Mouse (Mus musculus) forebrain, embryonic 16.5 days (tissue): Measurements from ENCODE around the gene Acacb. TPM values are rescaled to one million over a fixed set of nuclear protein-coding genes. Genes with fewer than 3 reads are reported as not detected.

Experiments
- ATAC-seq: fragments of 200-750 bp; cut with Nextera tagmentation; 2 replicates; pipeline ENCODE4 v1.8.0; 2017; ENCODE audit warnings: mild to moderate bottlenecking, moderate library complexity
- H3K27ac ChIP-seq: fragments of 300-500 bp; sonication (generic); 2 replicates; pipeline ENCODE4 v1.5.1; 2014; ENCODE audit warnings: low read length, control low read depth
- H3K27me3 ChIP-seq: fragments of 300-500 bp; sonication (generic); replicated peaks from 2 replicates; pipeline ENCODE4 v1.6.1; 2014; ENCODE audit warnings: low read length; ENCODE audit not compliant: control insufficient read depth, insufficient read depth
- H3K36me3 ChIP-seq: fragments of 300-500 bp; sonication (generic); 2 replicates; pipeline ENCODE4 v1.6.1; 2014; ENCODE audit not compliant: control insufficient read depth, insufficient read depth
- H3K4me1 ChIP-seq: fragments of 300-500 bp; sonication (generic); replicated peaks from 2 replicates; pipeline ENCODE4 v1.6.1; 2014; ENCODE audit warnings: low read length; ENCODE audit not compliant: control insufficient read depth, insufficient read depth
- H3K4me2 ChIP-seq: fragments of 300-500 bp; sonication (generic); 2 replicates; pipeline ENCODE4 v1.6.1; 2014; ENCODE audit warnings: mild to moderate bottlenecking, low read length, control low read depth
- H3K4me3 ChIP-seq: fragments of 300-500 bp; sonication (generic); replicated peaks from 2 replicates; pipeline ENCODE4 v1.5.1; 2014; ENCODE audit warnings: mild to moderate bottlenecking, low read length, control low read depth
- H3K9ac ChIP-seq: fragments of 300-500 bp; sonication (generic); replicated peaks from 2 replicates; pipeline ENCODE4 v1.6.1; 2014; ENCODE audit warnings: low read depth, low read length, control low read depth
- H3K9me3 ChIP-seq: fragments of 300-500 bp; sonication (generic); 2 replicates; pipeline ENCODE4 v1.6.1; 2016; ENCODE audit warnings: low read length; ENCODE audit not compliant: control insufficient read depth
- WGBS: fragments of 180-500 bp; shearing (Covaris S2); extraction: QIAGEN DNeasy Blood & Tissue Kit; methylation state at CpG from one replicate; pipeline ENCODE4 v1.1.7; 2014; 5-methylcytosine and 5-hydroxymethylcytosine counted together
- polyA plus RNA-seq: library from polyadenylated mRNA; unstranded; fragments of >200 nt; fragmentation: Nextera tagmentation; extraction: Ambion mirVana; gene quantifications from 2 replicates; pipeline ENCODE4 v1.2.1, GENCODE M21; 2015

Acacb gene
- polyA plus RNA-seq, 1 experiment from 2014 or later: 2.9 TPM

GRCm38 (mm10) chr5:114187108-114187507, 40.8 kb downstream of the Acacb start:
- no peaks in the 10 kb centered on the region for H3K27me3 ChIP-seq
- no peak overlapping the region for H3K27ac ChIP-seq
- H3K36me3 ChIP-seq: no peaks in the 10 kb centered on the region
- H3K4me3 ChIP-seq: no peak overlapping the region
- ATAC-seq: no peak
- no peak overlapping the region for H3K9ac ChIP-seq
- H3K4me1 ChIP-seq: no peaks in the 10 kb centered on the region
- H3K9me3 ChIP-seq: no peaks in the 10 kb centered on the region
- 68% methylated on average over 2 of the region's 2 CpGs for WGBS
- no peak overlapping the region for H3K4me2 ChIP-seq

- no peaks in the 10 kb centered on the region for H3K4me1 ChIP-seq
- no peak overlapping the region for H3K27ac ChIP-seq
- no peak overlapping the region for H3K4me2 ChIP-seq
- no peaks in the 10 kb centered on the region for H3K36me3 ChIP-seq
- H3K4me3 ChIP-seq: no peak overlapping the region
- no peak overlapping the region for H3K9ac ChIP-seq
- 80% methylated on average over 12 of the region's 12 CpGs for WGBS
- ATAC-seq: no peak
- no peaks in the 10 kb centered on the region for H3K27me3 ChIP-seq
- no peaks in the 10 kb centered on the region for H3K9me3 ChIP-seq
Measured at GRCm38 (mm10) chr5:114188900-114189464, 42.6 kb downstream of the Acacb start.

DNA sequence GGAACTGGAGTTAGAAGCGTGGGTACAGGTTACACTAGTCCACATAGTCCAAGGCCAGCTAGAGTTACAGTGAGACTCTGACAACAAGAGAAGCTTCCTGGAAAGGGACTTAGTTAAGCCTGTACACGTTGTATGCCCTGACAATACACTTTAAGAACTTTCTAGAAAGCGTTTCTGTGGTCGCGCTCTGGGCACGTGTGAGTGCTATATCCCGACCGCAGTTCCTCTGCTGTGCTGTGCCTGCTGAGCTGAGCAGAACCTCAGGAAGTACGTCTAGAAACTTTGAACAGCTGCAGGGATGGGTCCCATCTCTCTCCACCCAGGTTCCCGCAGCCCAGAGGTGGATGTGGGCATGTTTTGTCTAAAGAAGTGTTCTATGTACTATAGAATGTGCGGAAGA, 47.8 kb downstream of the Acacb start:
- no peak overlapping the region for H3K27ac ChIP-seq
- WGBS: 87% methylated on average over 11 of the region's 11 CpGs
- no peaks in the 10 kb centered on the region for H3K36me3 ChIP-seq
- H3K9me3 ChIP-seq: no peaks in the 10 kb centered on the region
- no peak overlapping the region for H3K9ac ChIP-seq
- H3K4me1 ChIP-seq: no peaks in the 10 kb centered on the region
- ATAC-seq: no peak
- H3K4me3 ChIP-seq: no peak overlapping the region
- no peaks in the 10 kb centered on the region for H3K27me3 ChIP-seq
- H3K4me2 ChIP-seq: no peak overlapping the region

DNA sequence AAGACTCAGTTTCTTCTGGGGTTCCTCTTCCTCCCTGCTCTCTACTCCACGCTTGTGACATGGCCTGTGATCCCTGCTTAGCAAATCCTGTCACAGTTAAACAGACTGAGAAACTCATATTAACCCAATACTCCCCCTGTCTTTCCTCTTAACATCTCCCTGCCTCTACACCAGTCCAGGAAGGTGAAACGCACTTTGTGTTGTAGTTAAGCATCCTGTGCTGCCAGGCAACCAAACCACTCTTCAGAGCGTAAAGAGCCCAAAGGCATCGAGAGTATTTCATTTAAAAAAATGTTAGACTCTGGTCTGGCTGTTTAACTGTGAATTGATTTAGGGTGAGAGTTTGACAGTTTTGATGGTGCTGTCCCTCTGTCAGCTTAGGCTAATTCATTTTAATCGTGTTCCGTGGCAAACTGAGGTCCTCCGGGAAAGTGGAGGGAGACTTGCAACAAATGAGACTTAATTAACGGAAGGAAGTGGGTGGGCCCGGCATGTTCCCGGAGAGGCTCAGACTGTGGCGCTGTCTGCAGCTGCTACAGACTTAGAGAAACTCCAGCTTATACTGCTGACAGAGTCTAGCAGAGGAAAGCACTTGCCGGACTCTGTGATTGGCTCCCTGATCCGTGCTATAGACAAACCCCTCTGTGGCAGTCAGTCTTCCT, 52.9 kb downstream of the Acacb start:
- no peak overlapping the region for H3K4me3 ChIP-seq
- no peak overlapping the region for H3K9ac ChIP-seq
- H3K4me2 ChIP-seq: no peak overlapping the region
- ATAC-seq: no peak
- H3K27ac ChIP-seq: no peak overlapping the region
- WGBS: 15% methylated on average over 13 of the region's 13 CpGs
- H3K4me1 ChIP-seq: no peaks in the 10 kb centered on the region
- no peaks in the 10 kb centered on the region for H3K9me3 ChIP-seq
- H3K36me3 ChIP-seq: no peaks in the 10 kb centered on the region
- no peaks in the 10 kb centered on the region for H3K27me3 ChIP-seq

DNA sequence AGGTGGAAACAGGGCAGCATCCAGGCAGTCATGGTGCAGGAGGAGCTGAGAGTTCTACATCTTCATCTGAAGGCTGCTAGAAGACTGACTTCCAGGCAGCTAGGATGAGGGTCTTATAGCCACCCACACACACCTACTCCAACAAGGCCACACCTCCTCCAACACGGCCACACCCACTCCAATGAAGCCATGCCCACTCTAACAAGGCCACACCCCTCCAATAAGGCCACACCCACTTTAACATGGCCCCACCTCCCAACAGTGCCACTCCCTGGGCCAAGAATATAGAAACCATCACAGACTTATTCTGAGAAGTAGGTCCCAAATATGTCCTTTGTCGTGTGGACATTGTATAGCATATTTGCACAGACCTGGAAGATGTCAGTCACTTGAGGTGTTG, 59.8 kb downstream of the Acacb start:
- Histone ChIP-seq H3K4me2 (no peak overlapping the region), H3K27ac (no peak overlapping the region), H3K27me3 (no peaks in the 10 kb centered on the region), H3K36me3 (no peaks in the 10 kb centered on the region), H3K4me3 (no peak overlapping the region), H3K9me3 (no peaks in the 10 kb centered on the region), H3K4me1 (no peaks in the 10 kb centered on the region), H3K9ac (no peak overlapping the region)
- WGBS: 91% methylated on average over 2 of the region's 2 CpGs
- ATAC-seq: no peak

- Histone ChIP-seq H3K9me3 (no peaks in the 10 kb centered on the region), H3K27me3 (no peaks in the 10 kb centered on the region), H3K36me3 (no peaks in the 10 kb centered on the region), H3K4me1 (no peaks in the 10 kb centered on the region), H3K4me3 (no peak overlapping the region), H3K4me2 (no peak overlapping the region), H3K27ac (no peak overlapping the region), H3K9ac (no peak overlapping the region)
- WGBS: 76% methylated on average over 10 of the region's 10 CpGs
- no peak for ATAC-seq
Measured at GRCm38 (mm10) chr5:114213183-114213582, 66.8 kb downstream of the Acacb start.

GRCm38 (mm10) chr5:114218771-114219170, 72.4 kb downstream of the Acacb start:
- WGBS: 90% methylated on average over 14 of the region's 14 CpGs
- H3K27ac ChIP-seq: no peak overlapping the region
- no peak overlapping the region for H3K4me3 ChIP-seq
- H3K36me3 ChIP-seq: no peaks in the 10 kb centered on the region
- H3K9ac ChIP-seq: no peak overlapping the region
- no peak for ATAC-seq
- no peak overlapping the region for H3K4me2 ChIP-seq
- no peaks in the 10 kb centered on the region for H3K27me3 ChIP-seq
- H3K4me1 ChIP-seq: no peaks in the 10 kb centered on the region
- no peaks in the 10 kb centered on the region for H3K9me3 ChIP-seq

DNA sequence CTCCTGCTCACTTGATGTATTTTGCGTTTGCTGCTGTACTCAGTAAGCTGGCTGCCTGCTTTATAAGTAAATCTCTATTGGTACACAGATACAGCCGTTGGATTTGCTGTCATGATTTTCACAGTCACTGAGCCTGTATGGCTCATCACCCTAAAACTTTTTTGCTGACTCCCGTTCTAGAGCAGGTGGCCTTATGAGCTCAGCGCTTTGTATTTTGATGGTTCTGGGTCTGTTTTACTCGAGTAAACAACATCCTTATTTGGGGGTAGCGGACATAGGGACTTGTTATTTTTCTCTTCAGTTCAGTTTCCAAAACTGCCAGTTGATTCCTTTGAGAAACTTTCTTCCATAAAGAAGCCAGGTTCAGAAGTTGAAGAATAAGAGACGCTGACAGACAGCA, 79.7 kb downstream of the Acacb start:
- H3K27ac ChIP-seq: no peak overlapping the region
- no peaks in the 10 kb centered on the region for H3K4me1 ChIP-seq
- H3K4me3 ChIP-seq: no peak overlapping the region
- H3K27me3 ChIP-seq: no peaks in the 10 kb centered on the region
- H3K9me3 ChIP-seq: peaks cover 12% of the 10 kb centered on the region
- 92% methylated on average over 7 of the region's 7 CpGs for whole genome bisulfite sequencing
- H3K4me2 ChIP-seq: no peak overlapping the region
- no peak overlapping the region for H3K9ac ChIP-seq
- ATAC-seq: no peak
- no peaks in the 10 kb centered on the region for H3K36me3 ChIP-seq

GRCm38 (mm10) chr5:114228901-114229300, 82.6 kb downstream of the Acacb start:
- Histone ChIP-seq H3K27ac (no peak overlapping the region), H3K4me1 (no peaks in the 10 kb centered on the region), H3K36me3 (no peaks in the 10 kb centered on the region), H3K9me3 (peaks cover 12% of the 10 kb centered on the region), H3K4me3 (no peak overlapping the region), H3K9ac (no peak overlapping the region), H3K27me3 (no peaks in the 10 kb centered on the region), H3K4me2 (no peak overlapping the region)
- no peak for ATAC-seq
- 83% methylated on average over 5 of the region's 5 CpGs for WGBS

GRCm38 (mm10) chr5:114238924-114239323, 92.6 kb downstream of the Acacb start:
- H3K27ac ChIP-seq: no peak overlapping the region
- no peak overlapping the region for H3K4me3 ChIP-seq
- no peaks in the 10 kb centered on the region for H3K9me3 ChIP-seq
- WGBS: 39% methylated on average over 7 of the region's 7 CpGs
- no peak for ATAC-seq
- H3K4me2 ChIP-seq: no peak overlapping the region
- no peaks in the 10 kb centered on the region for H3K27me3 ChIP-seq
- no peaks in the 10 kb centered on the region for H3K4me1 ChIP-seq
- H3K36me3 ChIP-seq: no peaks in the 10 kb centered on the region
- no peak overlapping the region for H3K9ac ChIP-seq
